In genomic region chr2:85088716-85089646, GRCm38 (mm10) we compare ENCODE assay signal across 7 mouse cellular contexts. TPM values are rescaled to one million over a fixed set of nuclear protein-coding genes. Genes with fewer than 3 reads are reported as not detected.
A peak's percentile ranks its signal among the peaks of the same experiment; 100 is the strongest.
DNase-seq lines count a peak whose midpoint lies in the region; ATAC-seq and TF ChIP-seq lines count a peak whose summit lies in the region.

No protein-coding gene starts in this region.

- no peak overlapping the region for H3K9ac ChIP-seq in neural tube, embryonic 13.5 days
- no peak overlapping the region for H3K9ac ChIP-seq in stomach, postnatal 0 days (ENCODE audit: low read length)

- peaks cover 12% of the 10 kb centered on the region; the same call in 1 of the 2 replicates for H3K4me1 ChIP-seq in neural tube, embryonic 13.5 days (replicated peaks)
- 0 out of 2 replicates have a peak, but pooled peaks cover 4% of the 10 kb centered on the region for H3K4me1 ChIP-seq in stomach, postnatal 0 days (replicated peaks; ENCODE audit: control insufficient read depth, insufficient read depth)

- H3K36me3 ChIP-seq in neural tube, embryonic 13.5 days: 0 out of 2 replicates have a peak, but pooled peaks cover 3% of the 10 kb centered on the region
- H3K36me3 ChIP-seq in stomach, postnatal 0 days (ENCODE audit: control insufficient read depth, insufficient read depth, low read length): no peaks in the 10 kb centered on the region

- H3K9me3 ChIP-seq in neural tube, embryonic 13.5 days: no peaks in the 10 kb centered on the region
- H3K9me3 ChIP-seq in stomach, postnatal 0 days (ENCODE audit: control insufficient read depth, low read length): no peaks in the 10 kb centered on the region

- H3K4me2 ChIP-seq in neural tube, embryonic 13.5 days: no peak overlapping the region
- 0 out of 2 replicates have a peak overlapping the region, but pooled peaks have one; percentile 1 for H3K4me2 ChIP-seq in stomach, postnatal 0 days (replicated peaks; ENCODE audit: low read depth)

- no peaks in the 10 kb centered on the region for H3K27me3 ChIP-seq in neural tube, embryonic 13.5 days
- no peaks in the 10 kb centered on the region for H3K27me3 ChIP-seq in stomach, postnatal 0 days (ENCODE audit: control insufficient read depth, insufficient read depth, low read length)

- no peak for TF ChIP-seq CTCF in stomach, postnatal 0 days (IDR thresholded peaks at IDR 0.05; ENCODE audit: low read depth)

- 62% methylated on average over 11 of the region's 11 CpGs for WGBS in neural tube, embryonic 13.5 days
- 35% methylated on average over 11 of the region's 11 CpGs for WGBS in stomach, postnatal 0 days

- TF ChIP-seq EP300 in stomach, postnatal 0 days (optimal IDR thresholded peaks at IDR 0.05): no peak

- peak; percentile 91 for ATAC-seq in neural tube, embryonic 13.5 days (ENCODE audit: low read depth)
- ATAC-seq in granulocyte monocyte progenitor cell, adult 5-6 weeks (replicated peaks; ENCODE audit: poor library complexity, severe bottlenecking): peak; percentile 37; the same call in 1 of the 2 replicates
- peak; percentile 79 for ATAC-seq in stomach, postnatal 0 days (ENCODE audit: low FRiP score, low TSS enrichment)

- no peak for DNase-seq in neural tube, embryonic 10.5 days (ENCODE audit: extremely low spot score, low spot score)
- peak; percentile 66 to 68 for DNase-seq in kidney, postnatal 25 days
- peak; percentile 78 for DNase-seq in stomach, postnatal 0 days (ENCODE audit: low spot score)
- no peak for DNase-seq in thymus, adult 18-20 months
- DNase-seq in urinary bladder, adult 2 months (ENCODE audit: low spot score): no peak

- no peak overlapping the region for H3K27ac ChIP-seq in neural tube, embryonic 13.5 days (replicated peaks)
- peak overlapping the region; percentile 49; the same call in 1 of the 2 replicates for H3K27ac ChIP-seq in stomach, postnatal 0 days (replicated peaks)

- H3K4me3 ChIP-seq in neural tube, embryonic 13.5 days: no peak overlapping the region
- no peak overlapping the region for H3K4me3 ChIP-seq in stomach, postnatal 0 days (ENCODE audit: low read depth, low read length)

RNA-seq across cellular contexts. Expression of gene Tnks1bp1, which starts 41.2 kb away (rescaled TPM):
- polyA plus RNA-seq in neural tube, embryonic 13.5 days (2015; fragmentation: Nextera tagmentation; extraction: Ambion mirVana): 22.6 and 23.4 TPM in 2 replicates
- total RNA-seq in granulocyte monocyte progenitor cell, adult 5-6 weeks (2014; fragmentation: Nextera tagmentation): 0.47 and 1.4 TPM in 2 replicates
- 2.2 and 4.9 TPM in 2 replicates for total RNA-seq in granulocyte monocyte progenitor cell, adult 5-6 weeks (2017)
- polyA plus RNA-seq in stomach, postnatal 0 days (2015; fragmentation: Nextera tagmentation; extraction: Ambion mirVana): 32.9 and 34.0 TPM in 2 replicates
- polyA plus RNA-seq in urinary bladder, adult 2 months (2012; rRNA removed): 53.7 and 71.5 TPM in 2 replicates

RNA-seq across cellular contexts. Expression of gene Aplnr, which starts 47.0 kb away (rescaled TPM):
- polyA plus RNA-seq in neural tube, embryonic 13.5 days (2015; fragmentation: Nextera tagmentation; extraction: Ambion mirVana): 41.2 and 43.7 TPM in 2 replicates
- 0.41 TPM in 1 of 2 replicates, not detected in the other for total RNA-seq in granulocyte monocyte progenitor cell, adult 5-6 weeks (2014; fragmentation: Nextera tagmentation)
- not detected in 2 replicates for total RNA-seq in granulocyte monocyte progenitor cell, adult 5-6 weeks (2017)
- polyA plus RNA-seq in stomach, postnatal 0 days (2015; fragmentation: Nextera tagmentation; extraction: Ambion mirVana): 25.1 and 28.0 TPM in 2 replicates
- 7.3 and 9.6 TPM in 2 replicates for polyA plus RNA-seq in urinary bladder, adult 2 months (2012; rRNA removed)

RNA-seq across cellular contexts. Expression of gene P2rx3, which starts 51.7 kb away (rescaled TPM):
- polyA plus RNA-seq in neural tube, embryonic 13.5 days (2015; fragmentation: Nextera tagmentation; extraction: Ambion mirVana): 65.1 and 76.0 TPM in 2 replicates
- total RNA-seq in granulocyte monocyte progenitor cell, adult 5-6 weeks (2014; fragmentation: Nextera tagmentation): 0.68 and 0.92 TPM in 2 replicates
- 0.10 and 0.52 TPM in 2 replicates for total RNA-seq in granulocyte monocyte progenitor cell, adult 5-6 weeks (2017)
- 0.62 and 0.73 TPM in 2 replicates for polyA plus RNA-seq in stomach, postnatal 0 days (2015; fragmentation: Nextera tagmentation; extraction: Ambion mirVana)
- 0.60 and 0.87 TPM in 2 replicates for polyA plus RNA-seq in urinary bladder, adult 2 months (2012; rRNA removed)

RNA-seq across cellular contexts. Expression of gene Ssrp1, which starts 51.9 kb away (rescaled TPM):
- 165 and 186 TPM in 2 replicates for polyA plus RNA-seq in neural tube, embryonic 13.5 days (2015; fragmentation: Nextera tagmentation; extraction: Ambion mirVana)
- 229 and 255 TPM in 2 replicates for total RNA-seq in granulocyte monocyte progenitor cell, adult 5-6 weeks (2014; fragmentation: Nextera tagmentation)
- 454 and 456 TPM in 2 replicates for total RNA-seq in granulocyte monocyte progenitor cell, adult 5-6 weeks (2017)
- 84.8 and 90.0 TPM in 2 replicates for polyA plus RNA-seq in stomach, postnatal 0 days (2015; fragmentation: Nextera tagmentation; extraction: Ambion mirVana)
- 81.0 and 88.4 TPM in 2 replicates for polyA plus RNA-seq in urinary bladder, adult 2 months (2012; rRNA removed)

Comparison
In these comparisons a context has a peak if more than half of its experiments do, and no peak if none do; other contexts are left out.
1. ATAC-seq: peak in every context shown above with its lines; median percentile 91 in neural tube, embryonic 13.5 days; 79 in stomach, postnatal 0 days; 37 in granulocyte monocyte progenitor cell, adult 5-6 weeks.
2. DNase-seq: peak in kidney, postnatal 25 days (2 of 2) and stomach, postnatal 0 days (single experiment); none in neural tube, embryonic 10.5 days (single experiment), thymus, adult 18-20 months (0 of 2) and urinary bladder, adult 2 months (single experiment).
3. RNA of gene P2rx3, which starts 51.7 kb away (polyA plus RNA-seq): 65.1 to 76.0 TPM in neural tube, embryonic 13.5 days; 0.60 to 0.87 TPM in urinary bladder, adult 2 months and 0.62 to 0.73 TPM in stomach, postnatal 0 days; every median in the first group is over 10 times any median in the second.